Mouse (Mus musculus) cortical plate, adult 2 months (tissue): Measurements from ENCODE around the gene Spata5.

Source experiments
- CTCF ChIP-seq: fragments of 200-500 bp; IDR thresholded peaks from 2 replicates; pipeline ENCODE4 v1.5.1; 2011; ENCODE audit warnings: mild to moderate bottlenecking, control low read depth, low read length; ENCODE audit not compliant: insufficient read depth; ENCODE audit errors: extremely low read depth
- POLR2A ChIP-seq: fragments of 200-500 bp; IDR thresholded peaks from 2 replicates; pipeline ENCODE4 v1.6.1; 2011; ENCODE audit warnings: mild to moderate bottlenecking, low read length, control low read depth; ENCODE audit not compliant: insufficient read depth; ENCODE audit errors: extremely low read depth

- TF ChIP-seq CTCF, result no peak
- TF ChIP-seq POLR2A, result no peak
Measured at GRCm38 (mm10) chr3:37439770-37440169, 20.1 kb downstream of the Spata5 start.
